Mouse (Mus musculus) E14TG2a.4 (cell line): ENCODE measurements around the gene Ptpn21.

ENCODE experiments used
- CTCF ChIP-seq: conservative IDR thresholded peaks from 2 replicates; pipeline ENCODE4 v1.5.1; 2014; ENCODE audit warnings: low read length
- NANOG ChIP-seq: IDR thresholded peaks from 2 replicates; pipeline ENCODE4 v1.6.1; 2014; ENCODE audit warnings: borderline replicate concordance, low read length, mixed read lengths

GRCm38 (mm10) chr12:98759700-98760099 is 22.5 kb upstream of the Ptpn21 start:
- TF ChIP-seq CTCF (no peak), NANOG (no peak)
